ENCODE assay signal across 8 mouse cellular contexts in genomic region chr5:38560586-38561425, GRCm38 (mm10). TPM values are rescaled to one million over a fixed set of nuclear protein-coding genes. Genes with fewer than 3 reads are reported as not detected.
DNase-seq lines count a peak whose midpoint lies in the region; ATAC-seq and TF ChIP-seq lines count a peak whose summit lies in the region.

No protein-coding gene starts in this region.

- peaks cover 11% of the 10 kb centered on the region for H3K4me1 ChIP-seq in cortical plate, adult 2 months (ENCODE audit: control insufficient read depth, insufficient read depth, low read length)
- H3K4me1 ChIP-seq in intestine, embryonic 15.5 days (replicated peaks), result peaks cover 33% of the 10 kb centered on the region
- peaks cover 13% of the 10 kb centered on the region; the same call in 1 of the 2 replicates for H3K4me1 ChIP-seq in liver, embryonic 11.5 days (replicated peaks; ENCODE audit: control insufficient read depth, insufficient read depth, low read length)

- H3K9me3 ChIP-seq in intestine, embryonic 15.5 days, result no peaks in the 10 kb centered on the region
- H3K9me3 ChIP-seq in liver, embryonic 11.5 days (ENCODE audit: control insufficient read depth, low read length), result no peaks in the 10 kb centered on the region

- peaks cover 13% of the 10 kb centered on the region; the same call in 1 of the 2 replicates for H3K36me3 ChIP-seq in intestine, embryonic 15.5 days
- H3K36me3 ChIP-seq in liver, embryonic 11.5 days (ENCODE audit: control insufficient read depth, insufficient read depth, low read length), result peaks cover 19% of the 10 kb centered on the region

- no peak for TF ChIP-seq CTCF in cortical plate, adult 2 months (IDR thresholded peaks at IDR 0.05; ENCODE audit: extremely low read depth, insufficient read depth, low read length)

- DNase-seq in A20 (ENCODE audit: low read depth, low spot score) (peak; percentile 77), ZHBTc4 (ENCODE audit: low read depth, low spot score) (peak; percentile 65)
- peak; percentile 20 for DNase-seq in gonadal fat pad, adult 2 months (ENCODE audit: low read depth)
- peak; percentile 35 for DNase-seq in liver, embryonic 11.5 days (ENCODE audit: low spot score)
- peak; percentile 57 for DNase-seq in testis, postnatal 14 days (ENCODE audit: low spot score)

- TF ChIP-seq POLR2A in cortical plate, adult 2 months (IDR thresholded peaks at IDR 0.05; ENCODE audit: extremely low read depth, insufficient read depth, low read length), result no peak

- no peaks in the 10 kb centered on the region for H3K27me3 ChIP-seq in intestine, embryonic 15.5 days (replicated peaks)
- no peaks in the 10 kb centered on the region for H3K27me3 ChIP-seq in liver, embryonic 11.5 days (replicated peaks; ENCODE audit: control insufficient read depth, insufficient read depth, low read length)

- peak overlapping the region; percentile 55 for H3K27ac ChIP-seq in cortical plate, adult 2 months (ENCODE audit: insufficient read depth, low read length)
- H3K27ac ChIP-seq in intestine, embryonic 15.5 days, result peak overlapping the region; percentile 94
- H3K27ac ChIP-seq in liver, embryonic 11.5 days (ENCODE audit: low read depth, low read length), result peak overlapping the region; percentile 91

- 2% methylated on average over 41 of the region's 41 CpGs for WGBS in intestine, embryonic 15.5 days
- under 1% methylated on average over 41 of the region's 41 CpGs for WGBS in liver, embryonic 11.5 days

- peak overlapping the region; percentile 86 for H3K4me3 ChIP-seq in cortical plate, adult 2 months (ENCODE audit: insufficient read depth, low read length)
- H3K4me3 ChIP-seq in intestine, embryonic 15.5 days (replicated peaks), result peak overlapping the region; percentile 65
- peak overlapping the region; percentile 90 for H3K4me3 ChIP-seq in liver, embryonic 11.5 days (ENCODE audit: low read depth, low read length)

- peak overlapping the region; percentile 79 for H3K9ac ChIP-seq in intestine, embryonic 15.5 days
- peak overlapping the region; percentile 89 for H3K9ac ChIP-seq in liver, embryonic 11.5 days (ENCODE audit: low read depth, low read length)

- H3K4me2 ChIP-seq in intestine, embryonic 15.5 days (replicated peaks), result peak overlapping the region; percentile 74
- H3K4me2 ChIP-seq in liver, embryonic 11.5 days, result peak overlapping the region; percentile 69

- ATAC-seq in intestine, embryonic 15.5 days, result peak; percentile 52
- peak; percentile 26 for ATAC-seq in liver, embryonic 11.5 days (replicated peaks; ENCODE audit: low FRiP score)
- peak; percentile 27 for ATAC-seq in monocyte, adult 5-6 weeks (replicated peaks; ENCODE audit: insufficient number of reproducible peaks, low FRiP score, low TSS enrichment, poor library complexity, severe bottlenecking)

RNA-seq across cellular contexts. Expression of gene Wdr1, which starts 2.2 kb away (rescaled TPM):
- 140 and 152 TPM in 2 replicates for polyA plus RNA-seq in cortical plate, adult 2 months (2012; rRNA removed)
- polyA plus RNA-seq in gonadal fat pad, adult 2 months (2012; rRNA removed), result 132 and 145 TPM in 2 replicates
- 240 and 243 TPM in 2 replicates for polyA plus RNA-seq in intestine, embryonic 15.5 days (2015; fragmentation: Nextera tagmentation; extraction: Ambion mirVana)
- polyA plus RNA-seq in liver, embryonic 11.5 days (2014; fragmentation: Nextera tagmentation; extraction: Ambion mirVana), result 178 and 184 TPM in 2 replicates
- 370 to 434 TPM (median 393 TPM) in 3 replicates for total RNA-seq in monocyte, adult 5-6 weeks (2017)

RNA-seq across cellular contexts. Expression of gene Slc2a9, which starts 57.9 kb away (rescaled TPM):
- polyA plus RNA-seq in cortical plate, adult 2 months (2012; rRNA removed), result 0.79 and 1.1 TPM in 2 replicates
- polyA plus RNA-seq in gonadal fat pad, adult 2 months (2012; rRNA removed), result 7.8 and 9.8 TPM in 2 replicates
- 1.6 and 1.8 TPM in 2 replicates for polyA plus RNA-seq in intestine, embryonic 15.5 days (2015; fragmentation: Nextera tagmentation; extraction: Ambion mirVana)
- polyA plus RNA-seq in liver, embryonic 11.5 days (2014; fragmentation: Nextera tagmentation; extraction: Ambion mirVana), result 0.60 and 1.8 TPM in 2 replicates
- total RNA-seq in monocyte, adult 5-6 weeks (2017), result 10.6 to 16.0 TPM (median 11.7 TPM) in 3 replicates

Comparison
In these comparisons a context has a peak if more than half of its experiments do, and no peak if none do; other contexts are left out.
1. Peak in every context shown above with its lines: DNase-seq, ATAC-seq, H3K4me3 ChIP-seq and H3K27ac ChIP-seq.
2. DNase-seq: peak in every context shown above with its lines; median percentile 77 in A20; 65 in ZHBTc4; 57 in testis, postnatal 14 days; 35 in liver, embryonic 11.5 days; 20 in gonadal fat pad, adult 2 months.